Mouse (Mus musculus): ENCODE measurements at regions not wholly inside any gene's neighbourhood (a gene's known extent, or its start where the extent isn't known, plus 50 kb on each side); places are given as distances from the start of the nearest gene placed in this dataset.

GRCm38 (mm10) chr12:70750651-70751578, 74.4 kb upstream of the Frmd6 start:
- Histone ChIP-seq H3K4me1 (ENCODE audit: control insufficient read depth, insufficient read depth, low read length) (peaks cover 11% of the 10 kb centered on the region), H3K4me2 (ENCODE audit: low read depth, low read length) (no peak overlapping the region), H3K36me3 (ENCODE audit: control insufficient read depth, insufficient read depth, low read length) (no peaks in the 10 kb centered on the region), H3K9me3 (replicated peaks; ENCODE audit: control insufficient read depth, low read length) (no peaks in the 10 kb centered on the region), H3K27ac (ENCODE audit: low read length) (no peak overlapping the region), H3K9ac (ENCODE audit: low read length) (no peak overlapping the region), H3K4me3 (replicated peaks; ENCODE audit: low read length) (no peak overlapping the region), H3K27me3 (ENCODE audit: control insufficient read depth, insufficient read depth, low read length) (no peaks in the 10 kb centered on the region)
- ATAC-seq (ENCODE audit: insufficient read depth, low FRiP score), result no peak
- WGBS, result 77% methylated on average over 7 of the region's 7 CpGs

- 18% methylated on average over 11 of the region's 11 CpGs for WGBS
- no peak overlapping the region for H3K4me3 ChIP-seq (replicated peaks; ENCODE audit: low read length)
- H3K4me1 ChIP-seq (ENCODE audit: control insufficient read depth, insufficient read depth, low read length), result peaks cover 11% of the 10 kb centered on the region
- 0 out of 2 replicates have a peak overlapping the region, but pooled peaks have one; percentile 10 for H3K4me2 ChIP-seq (ENCODE audit: low read depth, low read length)
- 0 out of 2 replicates have a peak overlapping the region, but pooled peaks have one; percentile 22 for H3K9ac ChIP-seq (ENCODE audit: low read length)
- H3K27ac ChIP-seq (ENCODE audit: low read length), result peak overlapping the region; percentile 56
- peak; percentile 66; the same call in 1 of the 2 replicates for ATAC-seq (ENCODE audit: insufficient read depth, low FRiP score)
- no peaks in the 10 kb centered on the region for H3K27me3 ChIP-seq (ENCODE audit: control insufficient read depth, insufficient read depth, low read length)
- no peaks in the 10 kb centered on the region for H3K36me3 ChIP-seq (ENCODE audit: control insufficient read depth, insufficient read depth, low read length)
- H3K9me3 ChIP-seq (replicated peaks; ENCODE audit: control insufficient read depth, low read length), result no peaks in the 10 kb centered on the region
Observed at GRCm38 (mm10) chr12:70752266-70752910, 72.9 kb upstream of the Frmd6 start.

GRCm38 (mm10) chr12:70752911-70753290, 72.4 kb upstream of the Frmd6 start:
- H3K4me1 ChIP-seq (ENCODE audit: control insufficient read depth, insufficient read depth, low read length), result peaks cover 11% of the 10 kb centered on the region
- peak overlapping the region; percentile 56; the same call in 1 of the 2 replicates for H3K27ac ChIP-seq (ENCODE audit: low read length)
- 0 out of 2 replicates have a peak overlapping the region, but pooled peaks have one; percentile 22 for H3K9ac ChIP-seq (ENCODE audit: low read length)
- ATAC-seq (ENCODE audit: insufficient read depth, low FRiP score), result peak; percentile 47; the same call in 1 of the 2 replicates
- WGBS, result 48% methylated on average over 4 of the region's 4 CpGs
- H3K36me3 ChIP-seq (ENCODE audit: control insufficient read depth, insufficient read depth, low read length), result no peaks in the 10 kb centered on the region
- no peaks in the 10 kb centered on the region for H3K27me3 ChIP-seq (ENCODE audit: control insufficient read depth, insufficient read depth, low read length)
- H3K4me2 ChIP-seq (ENCODE audit: low read depth, low read length), result 0 out of 2 replicates have a peak overlapping the region, but pooled peaks have one; percentile 10
- H3K9me3 ChIP-seq (replicated peaks; ENCODE audit: control insufficient read depth, low read length), result no peaks in the 10 kb centered on the region
- no peak overlapping the region for H3K4me3 ChIP-seq (replicated peaks; ENCODE audit: low read length)

GRCm38 (mm10) chr12:70753458-70753857, 71.9 kb upstream of the Frmd6 start:
- H3K27ac ChIP-seq (ENCODE audit: low read length), result no peak overlapping the region
- whole genome bisulfite sequencing, result 82% methylated on average over 3 of the region's 3 CpGs
- no peak for ATAC-seq (ENCODE audit: insufficient read depth, low FRiP score)

GRCm38 (mm10) chr12:70758080-70758479, 67.2 kb upstream of the Frmd6 start:
- no peak for ATAC-seq (ENCODE audit: insufficient read depth, low FRiP score)
- Histone ChIP-seq H3K4me2 (ENCODE audit: low read depth, low read length) (no peak overlapping the region), H3K36me3 (ENCODE audit: control insufficient read depth, insufficient read depth, low read length) (no peaks in the 10 kb centered on the region), H3K4me1 (ENCODE audit: control insufficient read depth, insufficient read depth, low read length) (0 out of 2 replicates have a peak, but pooled peaks cover under 1% of the 10 kb centered on the region), H3K27me3 (ENCODE audit: control insufficient read depth, insufficient read depth, low read length) (no peaks in the 10 kb centered on the region), H3K27ac (ENCODE audit: low read length) (no peak overlapping the region), H3K9me3 (replicated peaks; ENCODE audit: control insufficient read depth, low read length) (no peaks in the 10 kb centered on the region), H3K4me3 (replicated peaks; ENCODE audit: low read length) (no peak overlapping the region), H3K9ac (ENCODE audit: low read length) (no peak overlapping the region)
- 75% methylated on average over 6 of the region's 6 CpGs for WGBS

More at GRCm38 (mm10) chr12:70753458-70753857, 71.9 kb upstream of the Frmd6 start:
- H3K9me3 ChIP-seq (replicated peaks; ENCODE audit: control insufficient read depth, low read length), result no peaks in the 10 kb centered on the region
- no peak overlapping the region for H3K9ac ChIP-seq (ENCODE audit: low read length)
- no peaks in the 10 kb centered on the region for H3K36me3 ChIP-seq (ENCODE audit: control insufficient read depth, insufficient read depth, low read length)
- peaks cover 11% of the 10 kb centered on the region for H3K4me1 ChIP-seq (ENCODE audit: control insufficient read depth, insufficient read depth, low read length)
- no peaks in the 10 kb centered on the region for H3K27me3 ChIP-seq (ENCODE audit: control insufficient read depth, insufficient read depth, low read length)
- H3K4me2 ChIP-seq (ENCODE audit: low read depth, low read length), result no peak overlapping the region
- H3K4me3 ChIP-seq (replicated peaks; ENCODE audit: low read length), result no peak overlapping the region

- H3K27me3 ChIP-seq (ENCODE audit: control insufficient read depth, insufficient read depth, low read length), result no peaks in the 10 kb centered on the region
- H3K4me1 ChIP-seq (ENCODE audit: control insufficient read depth, insufficient read depth, low read length), result no peaks in the 10 kb centered on the region
- H3K4me2 ChIP-seq (ENCODE audit: low read depth, low read length), result no peak overlapping the region
- 86% methylated on average over 12 of the region's 12 CpGs for WGBS
- no peak overlapping the region for H3K4me3 ChIP-seq (replicated peaks; ENCODE audit: low read length)
- no peak for ATAC-seq (ENCODE audit: insufficient read depth, low FRiP score)
- no peak overlapping the region for H3K9ac ChIP-seq (ENCODE audit: low read length)
- H3K27ac ChIP-seq (ENCODE audit: low read length), result no peak overlapping the region
- no peaks in the 10 kb centered on the region for H3K9me3 ChIP-seq (replicated peaks; ENCODE audit: control insufficient read depth, low read length)
- no peaks in the 10 kb centered on the region for H3K36me3 ChIP-seq (ENCODE audit: control insufficient read depth, insufficient read depth, low read length)
Observed at GRCm38 (mm10) chr12:70763542-70763941, 61.8 kb upstream of the Frmd6 start.

- Histone ChIP-seq H3K27ac (ENCODE audit: low read length) (no peak overlapping the region), H3K4me2 (ENCODE audit: low read depth, low read length) (no peak overlapping the region), H3K9ac (ENCODE audit: low read length) (no peak overlapping the region), H3K9me3 (replicated peaks; ENCODE audit: control insufficient read depth, low read length) (no peaks in the 10 kb centered on the region), H3K27me3 (ENCODE audit: control insufficient read depth, insufficient read depth, low read length) (no peaks in the 10 kb centered on the region), H3K4me3 (replicated peaks; ENCODE audit: low read length) (no peak overlapping the region), H3K4me1 (ENCODE audit: control insufficient read depth, insufficient read depth, low read length) (no peaks in the 10 kb centered on the region), H3K36me3 (ENCODE audit: control insufficient read depth, insufficient read depth, low read length) (no peaks in the 10 kb centered on the region)
- WGBS, result 88% methylated on average over 4 of the region's 4 CpGs
- no peak for ATAC-seq (ENCODE audit: insufficient read depth, low FRiP score)
Observed at GRCm38 (mm10) chr12:70766319-70766718, 59.0 kb upstream of the Frmd6 start.

- 54% methylated on average over 4 of the region's 4 CpGs for WGBS
- H3K9ac ChIP-seq (ENCODE audit: low read length), result no peak overlapping the region
- H3K36me3 ChIP-seq (ENCODE audit: control insufficient read depth, insufficient read depth, low read length), result no peaks in the 10 kb centered on the region
- ATAC-seq (ENCODE audit: insufficient read depth, low FRiP score), result no peak
- H3K27me3 ChIP-seq (ENCODE audit: control insufficient read depth, insufficient read depth, low read length), result no peaks in the 10 kb centered on the region
- H3K4me3 ChIP-seq (replicated peaks; ENCODE audit: low read length), result no peak overlapping the region
- H3K4me2 ChIP-seq (ENCODE audit: low read depth, low read length), result no peak overlapping the region
- H3K27ac ChIP-seq (ENCODE audit: low read length), result no peak overlapping the region
- no peaks in the 10 kb centered on the region for H3K9me3 ChIP-seq (replicated peaks; ENCODE audit: control insufficient read depth, low read length)
- H3K4me1 ChIP-seq (ENCODE audit: control insufficient read depth, insufficient read depth, low read length), result no peaks in the 10 kb centered on the region
Observed at GRCm38 (mm10) chr12:70767959-70768358, 57.4 kb upstream of the Frmd6 start.

- no peaks in the 10 kb centered on the region for H3K36me3 ChIP-seq (ENCODE audit: control insufficient read depth, insufficient read depth, low read length)
- H3K9ac ChIP-seq (ENCODE audit: low read length), result no peak overlapping the region
- no peaks in the 10 kb centered on the region for H3K4me1 ChIP-seq (ENCODE audit: control insufficient read depth, insufficient read depth, low read length)
- no peak overlapping the region for H3K4me3 ChIP-seq (replicated peaks; ENCODE audit: low read length)
- peak; percentile 50; the same call in 1 of the 2 replicates for ATAC-seq (ENCODE audit: insufficient read depth, low FRiP score)
- WGBS, result 69% methylated on average over 9 of the region's 9 CpGs
- no peak overlapping the region for H3K27ac ChIP-seq (ENCODE audit: low read length)
- no peaks in the 10 kb centered on the region for H3K9me3 ChIP-seq (replicated peaks; ENCODE audit: control insufficient read depth, low read length)
- H3K4me2 ChIP-seq (ENCODE audit: low read depth, low read length), result no peak overlapping the region
- no peaks in the 10 kb centered on the region for H3K27me3 ChIP-seq (ENCODE audit: control insufficient read depth, insufficient read depth, low read length)
Observed at GRCm38 (mm10) chr12:70768745-70769144, 56.6 kb upstream of the Frmd6 start.

All from stomach, embryonic 16.5 days (tissue).